Mouse (Mus musculus): ENCODE results near the gene Hist1h3i. TPM values are rescaled to one million over a fixed set of nuclear protein-coding genes. Genes with fewer than 3 reads are reported as not detected.
A peak's percentile ranks its signal among the peaks of the same experiment; 100 is the strongest.
"Not testable (repeated sequence)": the region's sequence is repeated elsewhere in the genome, so short reads cannot be mapped to it uniquely, and the experiment has no call there.

The Hist1h3i gene
- polyA plus RNA-seq, 2 experiments, result 37.6 to 331 TPM

DNA sequence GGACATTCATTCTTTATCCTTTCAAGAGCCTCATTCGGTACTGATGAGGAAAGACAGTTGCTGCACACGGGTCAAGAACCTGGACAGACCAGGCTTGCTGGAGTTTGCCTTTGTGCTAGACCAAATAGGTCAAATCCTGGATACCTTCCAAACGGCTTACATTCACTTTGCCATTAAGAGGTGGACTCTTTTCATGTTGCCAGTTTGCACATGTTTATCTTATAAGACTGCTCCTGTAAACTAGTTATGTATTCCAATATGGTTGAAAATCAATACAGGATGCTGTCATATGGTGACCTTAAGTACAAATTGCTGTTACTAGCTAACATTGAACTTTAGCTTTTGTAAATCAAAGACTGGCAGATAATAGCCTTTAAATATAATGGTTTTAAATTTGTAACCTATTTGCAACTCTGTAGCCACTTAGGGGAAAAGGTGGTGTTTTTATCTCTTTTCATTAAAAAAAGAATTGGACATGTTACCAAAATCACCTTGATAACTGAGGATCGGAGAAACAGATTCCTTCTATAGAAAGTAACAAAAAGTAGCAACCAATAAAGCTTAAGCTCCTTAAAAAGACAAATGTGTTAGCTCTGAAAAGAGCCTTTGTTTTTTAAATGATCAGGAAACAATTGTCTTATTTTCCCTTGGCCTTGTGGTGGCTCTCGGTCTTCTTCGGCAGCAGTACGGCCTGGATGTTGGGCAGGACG, 3.2 kb upstream of the Hist1h3i start:
- 4% methylated on average over 8 of the region's 8 CpGs for WGBS (ENCODE audit: insufficient replicate concordance)
- ATAC-seq (ENCODE audit: insufficient read depth) (no peak), DNase-seq (ENCODE audit: low read depth in 3 of 3, low spot score in 3 of 3) (peak in 1 of 3 experiments; percentile 64)
- Histone ChIP-seq H3K4me1 (replicated peaks; ENCODE audit: control insufficient read depth in 2 of 2, insufficient read depth in 2 of 2, low read length in 1 of 2) (peaks cover 28 to 32% of the 10 kb centered on the region in 2 experiments), H3K36me3 (replicated peaks; ENCODE audit: control insufficient read depth, insufficient read depth, low read depth) (no peaks in the 10 kb centered on the region), H3K9ac (replicated peaks) (peak overlapping the region; percentile 96), H3K4me2 (ENCODE audit: low read depth) (peak overlapping the region; percentile 90), H3K4me3 (ENCODE audit: insufficient read depth in 1 of 2, low read depth in 2 of 2, low read length in 2 of 2) (peak overlapping the region; percentile 56 to 69), H3K27me3 (ENCODE audit: control insufficient read depth, insufficient read depth, low read length) (no peaks in the 10 kb centered on the region), H3K9me3 (ENCODE audit: control insufficient read depth, low read length) (no peaks in the 10 kb centered on the region), H3K27ac (peak overlapping the region; percentile 95)
- TF ChIP-seq EP300 (IDR thresholded peaks at IDR 0.05; ENCODE audit: low read depth) (0 out of 2 replicates have a peak, but pooled peaks have one; percentile 30), CTCF (IDR thresholded peaks at IDR 0.05; ENCODE audit: low read depth) (no peak)

GRCm38 (mm10) chr13:21784311-21784710, 1.1 kb upstream of the Hist1h3i start:
- Histone ChIP-seq H3K9ac (replicated peaks) (peak overlapping the region; percentile 96), H3K4me1 (replicated peaks; ENCODE audit: control insufficient read depth in 2 of 2, insufficient read depth in 2 of 2, low read length in 1 of 2) (peaks cover 30 to 32% of the 10 kb centered on the region in 2 experiments), H3K27me3 (ENCODE audit: control insufficient read depth, insufficient read depth, low read length) (no peaks in the 10 kb centered on the region), H3K4me2 (ENCODE audit: low read depth) (peak overlapping the region; percentile 90), H3K27ac (peak overlapping the region; percentile 95), H3K36me3 (replicated peaks; ENCODE audit: control insufficient read depth, insufficient read depth, low read depth) (no peaks in the 10 kb centered on the region), H3K4me3 (ENCODE audit: insufficient read depth in 1 of 2, low read depth in 2 of 2, low read length in 2 of 2) (peak overlapping the region in 1 of 2 experiments; percentile 54; a peak in 1 of 4 replicates), H3K9me3 (ENCODE audit: control insufficient read depth, low read length) (no peaks in the 10 kb centered on the region)
- ATAC-seq (ENCODE audit: insufficient read depth) (no peak), DNase-seq (ENCODE audit: low read depth in 3 of 3, low spot score in 3 of 3) (no peak)
- WGBS (ENCODE audit: insufficient replicate concordance), result 56% methylated on average over 6 of the region's 6 CpGs
- TF ChIP-seq EP300 (IDR thresholded peaks at IDR 0.05; ENCODE audit: low read depth), result no peak
- no peak for TF ChIP-seq CTCF (IDR thresholded peaks at IDR 0.05; ENCODE audit: low read depth)

GRCm38 (mm10) chr13:21783734-21784161, 578 bp upstream of the Hist1h3i start:
- ATAC-seq (ENCODE audit: insufficient read depth) (no peak), DNase-seq (ENCODE audit: low read depth in 3 of 3, low spot score in 3 of 3) (peak in 1 of 3 experiments; percentile 61)
- peaks cover 29 to 32% of the 10 kb centered on the region in 2 experiments for H3K4me1 ChIP-seq (replicated peaks; ENCODE audit: control insufficient read depth in 2 of 2, insufficient read depth in 2 of 2, low read length in 1 of 2)
- H3K36me3 ChIP-seq (replicated peaks; ENCODE audit: control insufficient read depth, insufficient read depth, low read depth), result no peaks in the 10 kb centered on the region
- peak overlapping the region; percentile 45 to 54 for H3K4me3 ChIP-seq (ENCODE audit: insufficient read depth in 1 of 2, low read depth in 2 of 2, low read length in 2 of 2)
- TF ChIP-seq EP300 (IDR thresholded peaks at IDR 0.05; ENCODE audit: low read depth) (no peak), CTCF (IDR thresholded peaks at IDR 0.05; ENCODE audit: low read depth) (no peak)
- H3K4me2 ChIP-seq (ENCODE audit: low read depth), result peak overlapping the region; percentile 90
- peak overlapping the region; percentile 95 for H3K27ac ChIP-seq
- H3K27me3 ChIP-seq (ENCODE audit: control insufficient read depth, insufficient read depth, low read length), result no peaks in the 10 kb centered on the region
- H3K9me3 ChIP-seq (ENCODE audit: control insufficient read depth, low read length), result no peaks in the 10 kb centered on the region
- H3K9ac ChIP-seq (replicated peaks), result peak overlapping the region; percentile 96
- 3% methylated on average over 9 of the region's 9 CpGs for WGBS (ENCODE audit: insufficient replicate concordance)

GRCm38 (mm10) chr13:21782361-21783254, 562 bp downstream of the Hist1h3i start:
- DNase-seq (ENCODE audit: low read depth in 3 of 3, low spot score in 3 of 3), result peak; percentile 60 to 74 (median 61)
- TF ChIP-seq EP300 (IDR thresholded peaks at IDR 0.05; ENCODE audit: low read depth), result peak; percentile 48
- H3K4me3 ChIP-seq (ENCODE audit: insufficient read depth in 1 of 2, low read depth in 2 of 2, low read length in 2 of 2), result peak overlapping the region; percentile 56 to 60
- peak overlapping the region; percentile 97 for H3K27ac ChIP-seq
- ATAC-seq (ENCODE audit: insufficient read depth), result peak; percentile 4
- peaks cover 25 to 29% of the 10 kb centered on the region in 2 experiments for H3K4me1 ChIP-seq (replicated peaks; ENCODE audit: control insufficient read depth in 2 of 2, insufficient read depth in 2 of 2, low read length in 1 of 2)
- peak overlapping the region; percentile 96 for H3K9ac ChIP-seq (replicated peaks)
- H3K27me3 ChIP-seq (ENCODE audit: control insufficient read depth, insufficient read depth, low read length); H3K36me3 ChIP-seq (replicated peaks; ENCODE audit: control insufficient read depth, insufficient read depth, low read depth); H3K9me3 ChIP-seq (ENCODE audit: control insufficient read depth, low read length): not testable (repeated sequence)
- WGBS (ENCODE audit: insufficient replicate concordance), result under 1% methylated on average over 11 of the region's 35 CpGs
- peak overlapping the region; percentile 90 for H3K4me2 ChIP-seq (ENCODE audit: low read depth)
